Mouse (Mus musculus) midbrain, embryonic 16.5 days (tissue): Measurements from ENCODE around the gene Ankmy1. TPM values are rescaled to one million over a fixed set of nuclear protein-coding genes. Genes with fewer than 3 reads are reported as not detected.

Experiments
- ATAC-seq: fragments of 200-750 bp; cut with Nextera tagmentation; 2 replicates; pipeline ENCODE4 v1.8.0; 2017; ENCODE audit warnings: moderate TSS enrichment
- H3K27ac ChIP-seq: fragments of 300-500 bp; sonication (generic); 2 replicates; pipeline ENCODE4 v1.5.1; 2014; ENCODE audit warnings: mild to moderate bottlenecking, low read length, mixed read lengths
- H3K27me3 ChIP-seq: fragments of 300-500 bp; sonication (generic); 2 replicates; pipeline ENCODE4 v1.6.1; 2014; ENCODE audit warnings: low read depth, low read length, mixed read lengths; ENCODE audit not compliant: control insufficient read depth, insufficient read depth
- H3K36me3 ChIP-seq: fragments of 300-500 bp; sonication (generic); 2 replicates; pipeline ENCODE4 v1.6.1; 2014; ENCODE audit warnings: mild to moderate bottlenecking, low read length, moderate library complexity, mixed read lengths; ENCODE audit not compliant: control insufficient read depth, insufficient read depth
- H3K4me1 ChIP-seq: fragments of 300-500 bp; sonication (generic); 2 replicates; pipeline ENCODE4 v1.6.1; 2014; ENCODE audit warnings: mild to moderate bottlenecking, low read length, mixed read lengths; ENCODE audit not compliant: control insufficient read depth, insufficient read depth
- H3K4me2 ChIP-seq: fragments of 300-500 bp; sonication (generic); 2 replicates; pipeline ENCODE4 v1.6.1; 2014; ENCODE audit warnings: mild to moderate bottlenecking, low read length, mixed read lengths
- H3K4me3 ChIP-seq: fragments of 300-500 bp; sonication (generic); 2 replicates; pipeline ENCODE4 v1.5.1; 2014; ENCODE audit warnings: low read depth, mild to moderate bottlenecking, low read length, moderate library complexity, mixed read lengths
- H3K9ac ChIP-seq: fragments of 300-500 bp; sonication (generic); 2 replicates; pipeline ENCODE4 v1.6.1; 2014; ENCODE audit warnings: low read depth, low read length, mixed read lengths
- H3K9me3 ChIP-seq: fragments of 300-500 bp; sonication (generic); replicated peaks from 2 replicates; pipeline ENCODE4 v1.6.1; 2014; ENCODE audit warnings: mild to moderate bottlenecking, low read length, mixed read lengths; ENCODE audit not compliant: control insufficient read depth, poor library complexity, severe bottlenecking
- WGBS: fragments of 180-500 bp; shearing (Covaris S2); extraction: QIAGEN DNeasy Blood & Tissue Kit; methylation state at CpG from one replicate; pipeline ENCODE4 v1.1.7; 2014; 5-methylcytosine and 5-hydroxymethylcytosine counted together
- polyA plus RNA-seq: library from polyadenylated mRNA; unstranded; fragments of >200 nt; fragmentation: Nextera tagmentation; extraction: Ambion mirVana; gene quantifications from 2 replicates; pipeline ENCODE4 v1.2.1, GENCODE M21; 2015

Gene Ankmy1
- polyA plus RNA-seq, 1 experiment from 2014 or later: 0.63 TPM

- Histone ChIP-seq H3K27ac (no peak overlapping the region), H3K36me3 (no peaks in the 10 kb centered on the region), H3K4me1 (peaks cover 4% of the 10 kb centered on the region; the same call in 1 of the 2 replicates), H3K27me3 (no peaks in the 10 kb centered on the region), H3K9ac (no peak overlapping the region), H3K9me3 (no peaks in the 10 kb centered on the region), H3K4me2 (no peak overlapping the region), H3K4me3 (no peak overlapping the region)
- 58% methylated on average over 2 of the region's 2 CpGs for WGBS
- no peak for ATAC-seq
Observed at GRCm38 (mm10) chr1:92866170-92866569, 36.5 kb downstream of the Ankmy1 start.

GRCm38 (mm10) chr1:92863268-92863667 lies 39.4 kb downstream of the Ankmy1 start:
- Histone ChIP-seq H3K27me3 (no peaks in the 10 kb centered on the region), H3K9ac (no peak overlapping the region), H3K9me3 (no peaks in the 10 kb centered on the region), H3K27ac (no peak overlapping the region), H3K4me3 (no peak overlapping the region), H3K4me2 (no peak overlapping the region), H3K4me1 (peaks cover 4% of the 10 kb centered on the region; the same call in 1 of the 2 replicates), H3K36me3 (peaks cover 11% of the 10 kb centered on the region)
- WGBS: 90% methylated on average over 4 of the region's 4 CpGs
- no peak for ATAC-seq

- Histone ChIP-seq H3K4me2 (no peak overlapping the region), H3K4me1 (peaks cover 4% of the 10 kb centered on the region; the same call in 1 of the 2 replicates), H3K36me3 (peaks cover 26% of the 10 kb centered on the region), H3K4me3 (no peak overlapping the region), H3K27me3 (no peaks in the 10 kb centered on the region), H3K27ac (peak overlapping the region; percentile 39), H3K9ac (no peak overlapping the region), H3K9me3 (no peaks in the 10 kb centered on the region)
- ATAC-seq: peak; percentile 11; the same call in 1 of the 2 replicates
- 76% methylated on average over 6 of the region's 6 CpGs for WGBS
Observed at GRCm38 (mm10) chr1:92861503-92861902, 41.2 kb downstream of the Ankmy1 start.

GRCm38 (mm10) chr1:92852450-92852849 lies 50.3 kb downstream of the Ankmy1 start:
- ATAC-seq: no peak
- peaks cover 32% of the 10 kb centered on the region for H3K4me1 ChIP-seq
- 97% methylated on average over 2 of the region's 2 CpGs for WGBS
- H3K4me3 ChIP-seq: no peak overlapping the region
- H3K27me3 ChIP-seq: no peaks in the 10 kb centered on the region
- H3K9ac ChIP-seq: no peak overlapping the region
- peaks cover 30% of the 10 kb centered on the region for H3K36me3 ChIP-seq
- peak overlapping the region; percentile 5; the same call in 1 of the 2 replicates for H3K4me2 ChIP-seq
- H3K9me3 ChIP-seq: no peaks in the 10 kb centered on the region
- H3K27ac ChIP-seq: no peak overlapping the region; the same call in 1 of the 2 replicates

GRCm38 (mm10) chr1:92849938-92850574 lies 52.6 kb downstream of the Ankmy1 start:
- Histone ChIP-seq H3K9ac (peak overlapping the region; percentile 91), H3K4me2 (peak overlapping the region; percentile 89), H3K36me3 (peaks cover 12% of the 10 kb centered on the region), H3K9me3 (no peaks in the 10 kb centered on the region), H3K4me1 (peaks cover 39% of the 10 kb centered on the region), H3K4me3 (peak overlapping the region; percentile 71), H3K27me3 (no peaks in the 10 kb centered on the region), H3K27ac (peak overlapping the region; percentile 93)
- 49% methylated on average over 13 of the region's 13 CpGs for WGBS
- no peak for ATAC-seq

- H3K4me1 ChIP-seq: peaks cover 39% of the 10 kb centered on the region
- WGBS: 64% methylated on average over 2 of the region's 2 CpGs
- ATAC-seq: no peak
Observed at GRCm38 (mm10) chr1:92849491-92849890, 53.2 kb downstream of the Ankmy1 start.

GRCm38 (mm10) chr1:92847873-92848839 lies 54.5 kb downstream of the Ankmy1 start:
- no peaks in the 10 kb centered on the region for H3K27me3 ChIP-seq
- peak overlapping the region; percentile 91 for H3K9ac ChIP-seq
- 5% methylated on average over 39 of the region's 41 CpGs for whole genome bisulfite sequencing
- no peaks in the 10 kb centered on the region for H3K9me3 ChIP-seq
- no peaks in the 10 kb centered on the region for H3K36me3 ChIP-seq
- peak overlapping the region; percentile 89 for H3K4me2 ChIP-seq
- H3K4me3 ChIP-seq: peak overlapping the region; percentile 71
- H3K4me1 ChIP-seq: peaks cover 39% of the 10 kb centered on the region
- peak overlapping the region; percentile 93 for H3K27ac ChIP-seq
- peak; percentile 88 for ATAC-seq

More at GRCm38 (mm10) chr1:92849491-92849890, 53.2 kb downstream of the Ankmy1 start:
- peak overlapping the region; percentile 89 for H3K4me2 ChIP-seq
- H3K9ac ChIP-seq: peak overlapping the region; percentile 91
- H3K27ac ChIP-seq: peak overlapping the region; percentile 93
- no peaks in the 10 kb centered on the region for H3K27me3 ChIP-seq
- H3K36me3 ChIP-seq: peaks cover 7% of the 10 kb centered on the region
- peak overlapping the region; percentile 71 for H3K4me3 ChIP-seq
- no peaks in the 10 kb centered on the region for H3K9me3 ChIP-seq

GRCm38 (mm10) chr1:92845889-92846288 lies 56.8 kb downstream of the Ankmy1 start:
- no peak overlapping the region for H3K27ac ChIP-seq
- WGBS: 78% methylated on average over 7 of the region's 7 CpGs
- no peak for ATAC-seq

More at GRCm38 (mm10) chr1:92845889-92846288, 56.8 kb downstream of the Ankmy1 start:
- H3K9me3 ChIP-seq: no peaks in the 10 kb centered on the region
- no peak overlapping the region for H3K9ac ChIP-seq
- H3K36me3 ChIP-seq: no peaks in the 10 kb centered on the region
- no peak overlapping the region for H3K4me3 ChIP-seq
- no peak overlapping the region for H3K4me2 ChIP-seq
- peaks cover 21% of the 10 kb centered on the region for H3K4me1 ChIP-seq
- H3K27me3 ChIP-seq: no peaks in the 10 kb centered on the region
